Mouse (Mus musculus) layer of hippocampus, adult 8-10 months (tissue): ENCODE measurements around the gene Olfr65. TPM values are rescaled to one million over a fixed set of nuclear protein-coding genes. Genes with fewer than 3 reads are reported as not detected.

Experiments
- total RNA-seq, 4 experiments: library from RNA; stranded (reverse); gene quantifications; 2 replicates each; pipeline ENCODE4 v1.2.4; 2022

Olfr65 gene
- total RNA-seq, 4 experiments from 2014 or later, result not detected

Other genes starting within 250 kb of the Olfr65 start
- not detected for gene Olfr623, start 239.8 kb upstream of the Olfr65 start, total RNA-seq
- gene Olfr624, start 232.3 kb upstream of the Olfr65 start, total RNA-seq, result under 1 TPM in 1 of 4 experiments, not detected in 3; 0.06 TPM
- gene Olfr625-ps1, start 220.8 kb upstream of the Olfr65 start, total RNA-seq, result not detected
- not detected for gene Olfr243, start 188.8 kb upstream of the Olfr65 start, total RNA-seq
- gene Olfr628, start 173.1 kb upstream of the Olfr65 start, total RNA-seq, result not detected
- gene Olfr629, start 158.5 kb upstream of the Olfr65 start, total RNA-seq, result not detected
- gene Olfr630, start 146.2 kb upstream of the Olfr65 start, total RNA-seq, result not detected
- not detected for gene Olfr69, start 131.9 kb upstream of the Olfr65 start, total RNA-seq
- not detected for gene Olfr68, start 123.8 kb upstream of the Olfr65 start, total RNA-seq
- not detected for gene Olfr67, start 111.7 kb upstream of the Olfr65 start, total RNA-seq
- gene Hbb-bt, start 89.5 kb upstream of the Olfr65 start, total RNA-seq, result 10 to 100 TPM; 18.7 to 28.1 (median 21.1) TPM
- gene Hbb-bs, start 75.4 kb upstream of the Olfr65 start, total RNA-seq, result 100 to 1,000 TPM; 155 to 350 (median 222) TPM
- gene Hbb-bh2, start 63.0 kb upstream of the Olfr65 start, total RNA-seq, result not detected
- not detected for gene Hbb-bh1, start 60.3 kb upstream of the Olfr65 start, total RNA-seq
- not detected for gene Hbb-y, start 50.3 kb upstream of the Olfr65 start, total RNA-seq
- gene Olfr66, start 17.2 kb upstream of the Olfr65 start, total RNA-seq, result not detected
- gene Olfr64, start 9.0 kb upstream of the Olfr65 start, total RNA-seq, result not detected
- gene Olfr631, start 25.3 kb downstream of the Olfr65 start, total RNA-seq, result not detected
- gene Olfr632, start 30.9 kb downstream of the Olfr65 start, total RNA-seq, result not detected
- gene Olfr633, start 41.0 kb downstream of the Olfr65 start, total RNA-seq, result not detected
- under 1 TPM in 3 of 4 experiments, not detected in 1; 0.04 to 0.05 (median 0.04) TPM for gene Olfr635, start 67.7 kb downstream of the Olfr65 start, total RNA-seq
- not detected for gene Olfr638, start 95.3 kb downstream of the Olfr65 start, total RNA-seq
- under 1 TPM in 3 of 4 experiments, not detected in 1; 0.06 to 0.31 (median 0.18) TPM for gene Olfr639, start 113.8 kb downstream of the Olfr65 start, total RNA-seq
- gene Olfr640, start 122.1 kb downstream of the Olfr65 start, total RNA-seq, result not detected
- gene Olfr641, start 132.0 kb downstream of the Olfr65 start, total RNA-seq, result not detected
- not detected for gene Olfr642, start 149.2 kb downstream of the Olfr65 start, total RNA-seq
- not detected for gene 4930516K23Rik, start 158.0 kb downstream of the Olfr65 start, total RNA-seq
- gene Olfr644, start 168.4 kb downstream of the Olfr65 start, total RNA-seq, result not detected
- gene Olfr645, start 182.0 kb downstream of the Olfr65 start, total RNA-seq, result not detected
- gene Olfr646, start 201.4 kb downstream of the Olfr65 start, total RNA-seq, result not detected
- gene Ubqln5, start 226.3 kb downstream of the Olfr65 start, total RNA-seq, result not detected
- gene Olfr643, start 233.9 kb downstream of the Olfr65 start, total RNA-seq, result not detected
- gene Ubqln3, start 239.8 kb downstream of the Olfr65 start, total RNA-seq, result not detected
- gene Ubqlnl, start 247.1 kb downstream of the Olfr65 start, total RNA-seq, result not detected